Mouse (Mus musculus) spleen, adult 2 months (tissue): Measurements from ENCODE around the gene Rtn4rl2. TPM values are rescaled to one million over a fixed set of nuclear protein-coding genes. Genes with fewer than 3 reads are reported as not detected.
"Not testable (repeated sequence)": the region's sequence is repeated elsewhere in the genome, so short reads cannot be mapped to it uniquely, and the experiment has no call there.

Experiments
- DNase-seq, 2 experiments: peaks; one replicate each; pipeline versions ENCODE4 v3.0.0 to v3.0.0-alpha.2; 2012 to 2021; ENCODE audit warnings: low spot score in 2 of 2, low read depth in 1 of 2
- H3K27ac ChIP-seq: fragments of 200-500 bp; 2 replicates; pipeline ENCODE4 v1.5.1; 2012; ENCODE audit warnings: low read length, inconsistent platforms; ENCODE audit not compliant: insufficient read depth
- H3K27me3 ChIP-seq: fragments of 200-500 bp; 2 replicates; pipeline ENCODE4 v1.6.1; 2012; ENCODE audit warnings: mild to moderate bottlenecking, moderate library complexity, low read length, inconsistent platforms; ENCODE audit not compliant: control insufficient read depth, insufficient read depth
- H3K36me3 ChIP-seq: fragments of 200-500 bp; 2 replicates; pipeline ENCODE4 v1.6.1; 2012; ENCODE audit warnings: mild to moderate bottlenecking, low read length, inconsistent platforms; ENCODE audit not compliant: control insufficient read depth, insufficient read depth
- H3K4me1 ChIP-seq: fragments of 200-500 bp; 2 replicates; pipeline ENCODE4 v1.6.1; 2011; ENCODE audit warnings: inconsistent platforms; ENCODE audit not compliant: control insufficient read depth, insufficient read depth, insufficient read length
- H3K4me3 ChIP-seq: fragments of 200-500 bp; 2 replicates; pipeline ENCODE4 v1.5.1; 2011; ENCODE audit warnings: mild to moderate bottlenecking, inconsistent platforms; ENCODE audit not compliant: insufficient read depth, insufficient read length; ENCODE audit errors: extremely low read depth
- CTCF ChIP-seq: fragments of 200-500 bp; IDR thresholded peaks from 2 replicates; pipeline ENCODE4 v1.5.1; 2011; ENCODE audit warnings: mild to moderate bottlenecking, inconsistent platforms; ENCODE audit not compliant: insufficient read depth, insufficient read length, insufficient replicate concordance; ENCODE audit errors: extremely low read depth
- POLR2A ChIP-seq: fragments of 200-500 bp; IDR thresholded peaks from 2 replicates; pipeline ENCODE4 v1.6.1; 2011; ENCODE audit warnings: low read depth, low read length, inconsistent platforms
- WGBS: fragments of 180-500 bp; shearing (Covaris S2); methylation state at CpG from one replicate; pipeline ENCODE4 v1.1.7; 2018; 5-methylcytosine and 5-hydroxymethylcytosine counted together
- polyA plus RNA-seq: library from polyadenylated mRNA; depleted of rRNA; stranded (reverse); fragments of >200 nt; gene quantifications from 2 replicates; pipeline ENCODE4 v1.2.3, GENCODE M21; 2012

The Rtn4rl2 gene
- polyA plus RNA-seq, 1 experiment: 3.0 TPM

DNA sequence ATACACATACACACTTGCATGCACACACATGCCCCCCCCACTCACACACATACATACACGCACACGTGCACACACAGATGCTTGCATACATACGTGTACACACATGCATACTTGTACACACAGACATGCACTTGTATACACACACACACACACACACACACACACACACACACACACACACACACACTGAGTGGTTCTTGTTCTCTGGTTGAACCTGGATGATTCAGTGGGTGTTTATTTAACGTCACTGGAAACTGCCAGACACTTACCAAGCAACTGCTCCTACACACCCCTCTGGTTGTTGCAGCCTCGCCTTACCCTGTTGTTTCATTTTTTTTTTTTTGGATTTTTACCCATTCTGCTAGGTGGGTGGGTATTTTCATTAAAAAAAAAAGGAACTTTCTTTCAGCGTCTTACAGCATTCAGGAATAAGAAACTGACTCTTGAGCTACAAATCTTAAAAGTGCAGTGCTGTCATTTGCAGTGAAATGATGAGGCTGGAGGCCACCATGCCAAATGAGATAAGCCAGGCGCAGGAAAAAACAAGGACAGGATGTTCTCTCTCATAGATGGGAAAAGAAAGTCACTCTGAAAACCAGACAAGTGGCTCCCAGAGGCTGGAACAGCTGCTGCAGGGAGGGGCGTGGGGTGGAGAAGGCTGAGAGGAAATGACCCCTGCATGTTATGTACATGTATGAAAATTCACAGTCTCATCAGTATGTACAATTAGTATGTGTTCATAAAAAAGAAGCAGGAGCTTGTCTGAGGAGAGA, 30.2 kb upstream of the Rtn4rl2 start:
- Histone ChIP-seq H3K4me3 (no peak overlapping the region), H3K4me1 (no peaks in the 10 kb centered on the region; the same call in 1 of the 2 replicates), H3K27me3 (no peaks in the 10 kb centered on the region), H3K36me3 (no peaks in the 10 kb centered on the region), H3K27ac (0 out of 2 replicates have a peak overlapping the region, but pooled peaks have one; percentile 33)
- 62% methylated on average over 8 of the region's 8 CpGs for WGBS
- no peak for DNase-seq
- TF ChIP-seq CTCF (no peak), POLR2A (no peak)

DNA sequence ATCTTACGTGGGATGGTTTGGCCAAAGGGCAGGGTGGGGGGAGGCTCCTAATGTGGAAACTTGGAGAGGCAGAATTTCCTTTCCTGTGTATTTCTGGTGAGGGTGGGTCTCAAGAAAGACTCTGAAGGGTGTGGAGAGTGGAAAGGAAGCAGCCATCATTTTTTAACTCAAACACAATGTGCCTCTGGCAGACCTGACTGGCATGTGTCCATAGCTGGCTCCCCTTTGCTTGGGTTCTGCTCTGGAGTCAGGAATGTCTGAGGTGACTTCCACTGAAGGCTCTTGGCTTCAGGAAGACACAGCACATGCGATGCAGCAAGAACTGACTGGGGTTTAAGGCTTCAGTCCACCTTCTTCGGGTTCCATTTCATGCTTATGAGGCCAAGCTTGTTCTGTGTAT, 28.8 kb upstream of the Rtn4rl2 start:
- TF ChIP-seq POLR2A (no peak), CTCF (no peak)
- Histone ChIP-seq H3K4me3 (no peak overlapping the region), H3K27ac (no peak overlapping the region), H3K4me1 (no peaks in the 10 kb centered on the region; the same call in 1 of the 2 replicates), H3K36me3 (no peaks in the 10 kb centered on the region), H3K27me3 (no peaks in the 10 kb centered on the region)
- 81% methylated on average over 3 of the region's 3 CpGs for WGBS
- no peak for DNase-seq

GRCm38 (mm10) chr2:84913881-84914280, 27.4 kb upstream of the Rtn4rl2 start:
- DNase-seq: no peak
- no peaks in the 10 kb centered on the region for H3K36me3 ChIP-seq
- no peaks in the 10 kb centered on the region for H3K27me3 ChIP-seq
- H3K4me3 ChIP-seq: no peak overlapping the region
- TF ChIP-seq POLR2A (no peak), CTCF (no peak)
- H3K27ac ChIP-seq: no peak overlapping the region
- 95% methylated on average over 5 of the region's 5 CpGs for WGBS
- H3K4me1 ChIP-seq: no peaks in the 10 kb centered on the region; the same call in 1 of the 2 replicates

DNA sequence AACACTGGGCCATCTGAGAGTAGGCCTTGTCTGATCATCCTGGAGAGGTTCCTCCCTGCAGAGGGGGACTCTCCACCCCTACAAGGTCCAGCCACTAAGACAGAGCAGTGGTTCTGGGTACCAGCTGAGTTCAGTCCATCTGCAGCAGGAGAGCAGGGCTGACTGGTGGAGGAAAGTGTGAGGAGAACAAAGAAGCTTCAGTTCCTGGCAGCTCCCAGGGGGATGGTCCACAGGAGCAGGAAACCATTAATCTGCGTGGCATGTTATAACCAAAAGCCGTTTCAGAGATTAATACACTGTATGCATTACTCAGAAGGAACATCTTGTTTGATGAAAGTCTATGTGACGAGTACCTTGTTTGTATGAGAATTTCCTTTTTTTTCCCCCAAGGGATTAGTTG, 26.2 kb upstream of the Rtn4rl2 start:
- WGBS: 37% methylated on average over 3 of the region's 3 CpGs
- no peaks in the 10 kb centered on the region for H3K36me3 ChIP-seq
- no peak for TF ChIP-seq CTCF
- TF ChIP-seq POLR2A: no peak
- no peaks in the 10 kb centered on the region; the same call in 1 of the 2 replicates for H3K4me1 ChIP-seq
- no peaks in the 10 kb centered on the region for H3K27me3 ChIP-seq
- H3K27ac ChIP-seq: no peak overlapping the region
- DNase-seq: no peak
- H3K4me3 ChIP-seq: no peak overlapping the region

DNA sequence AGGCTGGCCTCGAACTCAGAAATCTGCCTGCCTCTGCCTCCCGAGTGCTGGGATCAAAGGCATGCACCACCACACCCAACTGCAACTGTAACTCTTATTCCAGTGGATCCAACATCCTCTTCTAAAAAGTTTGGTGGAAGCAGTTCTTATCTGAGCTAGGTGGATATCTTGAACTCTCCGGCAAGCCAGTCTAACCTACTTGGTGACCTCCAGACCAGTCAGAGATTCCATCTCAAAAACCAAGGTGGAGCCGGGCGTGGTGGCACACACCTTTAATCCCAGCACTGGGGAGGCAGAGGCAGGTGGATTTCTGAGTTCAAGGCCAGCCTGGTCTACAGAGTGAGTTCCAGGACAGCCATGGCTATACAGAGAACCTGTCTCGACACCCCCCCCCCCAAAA, 10.2 kb upstream of the Rtn4rl2 start:
- H3K36me3 ChIP-seq, H3K4me1 ChIP-seq, H3K27ac ChIP-seq, DNase-seq, H3K27me3 ChIP-seq, H3K4me3 ChIP-seq: not testable (repeated sequence)
- WGBS: 96% methylated on average over 6 of the region's 6 CpGs

- WGBS: 60% methylated on average over 4 of the region's 4 CpGs
- DNase-seq: no peak
- no peaks in the 10 kb centered on the region for H3K4me1 ChIP-seq
Measured at GRCm38 (mm10) chr2:84895495-84896198, 9.1 kb upstream of the Rtn4rl2 start.

GRCm38 (mm10) chr2:84893359-84893758, 6.8 kb upstream of the Rtn4rl2 start:
- H3K27me3 ChIP-seq: peaks cover 3% of the 10 kb centered on the region
- H3K4me3 ChIP-seq: no peak overlapping the region
- no peaks in the 10 kb centered on the region for H3K36me3 ChIP-seq
- no peak for DNase-seq
- WGBS: 67% methylated on average over 6 of the region's 6 CpGs
- no peaks in the 10 kb centered on the region; the same call in 1 of the 2 replicates for H3K4me1 ChIP-seq
- H3K27ac ChIP-seq: no peak overlapping the region
- TF ChIP-seq POLR2A (no peak), CTCF (no peak)

More at GRCm38 (mm10) chr2:84895495-84896198, 9.1 kb upstream of the Rtn4rl2 start:
- Histone ChIP-seq H3K27ac (no peak overlapping the region), H3K27me3 (no peaks in the 10 kb centered on the region), H3K4me3 (no peak overlapping the region), H3K36me3 (no peaks in the 10 kb centered on the region)
- TF ChIP-seq POLR2A (no peak), CTCF (no peak)
